Mouse (Mus musculus) erythroblast, embryonic 14.5 days (primary cell): Measurements from ENCODE around the gene Nrxn3. TPM values are rescaled to one million over a fixed set of nuclear protein-coding genes. Genes with fewer than 3 reads are reported as not detected.

ENCODE experiments used
- H3K27me3 ChIP-seq: 2 replicates; pipeline ENCODE4 v1.6.1; 2012; ENCODE audit warnings: inconsistent platforms; ENCODE audit not compliant: control insufficient read depth
- H3K36me3 ChIP-seq: 2 replicates; pipeline ENCODE4 v1.6.1; 2012; ENCODE audit warnings: mild to moderate bottlenecking, inconsistent platforms; ENCODE audit not compliant: control insufficient read depth
- H3K4me1 ChIP-seq: 2 replicates; pipeline ENCODE4 v1.6.1; 2012; ENCODE audit warnings: inconsistent platforms; ENCODE audit not compliant: control insufficient read depth
- H3K4me3 ChIP-seq: replicated peaks from 2 replicates; pipeline ENCODE3; 2012; ENCODE audit warnings: moderate library complexity, mild to moderate bottlenecking, inconsistent platforms
- H3K9me3 ChIP-seq: 2 replicates; pipeline ENCODE4 v1.6.1; 2012; ENCODE audit warnings: low read length, inconsistent platforms, mixed read lengths; ENCODE audit not compliant: control insufficient read depth
- GATA1 ChIP-seq: IDR thresholded peaks from 2 replicates; pipeline ENCODE4 v1.6.1; 2012; ENCODE audit warnings: low read length, inconsistent platforms, mixed read lengths
- TAL1 ChIP-seq: IDR thresholded peaks from 3 replicates; pipeline ENCODE4 v1.6.1; 2012; ENCODE audit warnings: low read length, inconsistent platforms, mixed read lengths
- polyA plus RNA-seq: library from polyadenylated mRNA; stranded (reverse); fragments of >175 nt; gene quantifications from 2 replicates; pipeline ENCODE4 v1.2.3, GENCODE M21; 2012

Gene Nrxn3
- polyA plus RNA-seq, 1 experiment: not detected

DNA sequence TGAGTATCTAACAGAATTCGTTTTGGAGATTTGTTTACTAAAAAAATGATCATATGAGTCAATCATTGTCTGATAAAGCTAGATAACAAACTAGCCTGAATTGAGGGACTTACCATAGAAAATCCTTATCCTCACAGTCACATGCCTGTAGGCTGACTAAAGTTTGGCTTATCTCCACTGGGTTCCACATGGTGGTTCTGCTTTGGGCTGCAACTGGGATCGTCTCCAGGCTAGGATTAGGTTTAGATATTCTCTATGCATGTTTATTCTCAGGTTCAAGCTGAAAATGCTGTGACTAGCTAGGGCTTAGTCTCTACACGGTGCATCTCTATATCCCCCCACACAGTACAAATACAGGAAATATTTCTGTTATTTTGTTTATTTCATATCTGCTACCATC lies 1421.6 kb downstream of the Nrxn3 start:
- no peaks in the 10 kb centered on the region for H3K4me1 ChIP-seq
- 0 out of 2 replicates have a peak, but pooled peaks cover 3% of the 10 kb centered on the region for H3K9me3 ChIP-seq
- H3K36me3 ChIP-seq: no peaks in the 10 kb centered on the region
- TF ChIP-seq GATA1 (no peak), TAL1 (no peak)
- no peaks in the 10 kb centered on the region for H3K27me3 ChIP-seq
- no peak overlapping the region for H3K4me3 ChIP-seq

- H3K4me1 ChIP-seq: no peaks in the 10 kb centered on the region
- TF ChIP-seq TAL1 (no peak), GATA1 (no peak)
These were observed 1435.6 kb downstream of the Nrxn3 start for GRCm38 (mm10) chr12:90158131-90158772.

DNA sequence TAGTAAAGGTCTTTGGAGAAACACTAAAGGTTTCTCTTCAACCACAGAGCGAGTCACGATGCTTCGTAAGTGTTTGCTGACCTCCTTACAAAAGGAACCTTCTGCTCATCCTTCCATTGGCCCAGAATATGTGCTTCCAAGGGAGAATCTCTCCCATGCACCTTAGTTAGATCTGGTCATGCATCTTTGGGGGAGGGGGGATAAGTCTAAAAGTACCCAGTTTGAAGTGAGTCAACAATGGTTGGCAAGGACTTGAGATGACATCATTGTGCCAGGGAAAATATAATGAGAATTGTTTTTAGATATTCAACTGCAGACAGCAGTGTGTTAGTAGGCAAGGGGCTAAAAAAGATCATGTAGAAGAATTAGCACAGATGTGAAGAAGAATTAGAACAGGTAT lies 1437.2 kb downstream of the Nrxn3 start:
- no peak for TF ChIP-seq GATA1
- TF ChIP-seq TAL1: no peak
- H3K4me3 ChIP-seq: no peak overlapping the region
- no peaks in the 10 kb centered on the region for H3K9me3 ChIP-seq
- no peaks in the 10 kb centered on the region for H3K27me3 ChIP-seq
- no peaks in the 10 kb centered on the region for H3K36me3 ChIP-seq
- no peaks in the 10 kb centered on the region for H3K4me1 ChIP-seq

More at GRCm38 (mm10) chr12:90158131-90158772, 1435.6 kb downstream of the Nrxn3 start:
- Histone ChIP-seq H3K4me3 (no peak overlapping the region), H3K36me3 (no peaks in the 10 kb centered on the region), H3K27me3 (no peaks in the 10 kb centered on the region), H3K9me3 (no peaks in the 10 kb centered on the region)

DNA sequence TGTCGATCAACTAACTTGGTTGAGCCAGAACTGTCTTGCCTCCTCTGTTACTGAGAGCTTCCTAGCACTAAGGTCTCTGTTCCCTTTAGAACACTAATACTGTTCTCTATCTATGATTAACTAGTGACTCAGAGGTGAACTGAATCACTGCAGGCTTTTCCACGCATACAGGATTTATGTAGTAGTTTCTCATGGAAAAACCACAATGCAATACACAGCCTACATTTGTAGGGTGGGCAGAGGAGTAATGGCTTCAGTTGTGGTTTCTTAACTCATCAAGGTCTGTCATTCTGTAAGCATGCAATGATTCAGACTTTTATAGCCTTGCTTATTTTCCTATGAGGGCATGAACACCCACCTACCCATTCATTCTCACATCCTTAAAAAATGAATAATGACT lies 1443.4 kb downstream of the Nrxn3 start:
- Histone ChIP-seq H3K4me3 (no peak overlapping the region), H3K27me3 (no peaks in the 10 kb centered on the region), H3K4me1 (no peaks in the 10 kb centered on the region), H3K36me3 (no peaks in the 10 kb centered on the region), H3K9me3 (no peaks in the 10 kb centered on the region; the same call in 1 of the 2 replicates)
- TF ChIP-seq GATA1: no peak
- TF ChIP-seq TAL1: no peak

GRCm38 (mm10) chr12:90181566-90181965 lies 1458.9 kb downstream of the Nrxn3 start:
- Histone ChIP-seq H3K36me3 (no peaks in the 10 kb centered on the region), H3K27me3 (no peaks in the 10 kb centered on the region), H3K9me3 (no peaks in the 10 kb centered on the region), H3K4me3 (no peak overlapping the region), H3K4me1 (no peaks in the 10 kb centered on the region)
- TF ChIP-seq TAL1: no peak
- no peak for TF ChIP-seq GATA1

DNA sequence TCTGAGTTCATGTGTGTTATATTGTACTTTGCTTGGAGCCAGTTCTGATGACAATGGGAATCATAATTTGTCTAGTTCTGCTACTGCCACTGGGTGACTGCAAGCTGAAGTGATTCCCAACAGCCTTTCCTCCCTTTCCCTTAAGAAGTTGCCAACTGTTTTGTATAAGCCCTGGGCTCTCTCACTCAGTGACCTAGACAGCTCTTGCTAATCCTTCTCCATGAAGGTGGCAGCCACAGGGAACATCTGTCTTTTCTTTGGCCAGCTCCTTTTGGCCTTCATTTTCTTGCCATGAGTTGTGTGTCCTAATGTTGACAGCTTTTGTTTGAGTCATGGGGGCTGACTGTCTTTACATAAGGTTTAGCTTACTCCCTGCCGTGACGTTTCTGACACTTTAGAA lies 1460.3 kb downstream of the Nrxn3 start:
- Histone ChIP-seq H3K4me3 (no peak overlapping the region), H3K4me1 (no peaks in the 10 kb centered on the region), H3K9me3 (no peaks in the 10 kb centered on the region), H3K27me3 (no peaks in the 10 kb centered on the region), H3K36me3 (no peaks in the 10 kb centered on the region)
- TF ChIP-seq TAL1 (no peak), GATA1 (no peak)

DNA sequence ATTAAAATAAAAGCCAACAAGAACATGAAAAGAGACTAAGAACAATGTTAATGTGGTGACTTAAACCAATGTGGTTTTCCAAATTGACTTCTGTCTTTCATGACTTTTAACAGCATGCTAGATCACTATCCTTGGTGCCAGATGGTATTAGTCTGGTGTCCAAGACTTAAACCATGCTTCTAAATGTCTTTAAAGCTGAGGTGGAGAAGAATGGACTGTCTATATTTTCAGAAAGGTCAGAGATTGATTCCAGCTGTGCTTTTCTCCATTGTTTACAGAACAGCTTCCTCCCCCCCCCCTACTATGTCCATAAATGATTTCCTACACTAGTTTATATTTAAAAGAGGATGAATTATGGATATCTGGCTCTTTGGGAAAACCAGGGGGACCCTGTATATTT lies 1473.5 kb downstream of the Nrxn3 start:
- no peaks in the 10 kb centered on the region for H3K36me3 ChIP-seq
- no peaks in the 10 kb centered on the region for H3K9me3 ChIP-seq
- no peak for TF ChIP-seq TAL1
- TF ChIP-seq GATA1: no peak
- H3K4me3 ChIP-seq: no peak overlapping the region
- no peaks in the 10 kb centered on the region for H3K4me1 ChIP-seq
- H3K27me3 ChIP-seq: no peaks in the 10 kb centered on the region

- Histone ChIP-seq H3K9me3 (no peaks in the 10 kb centered on the region), H3K36me3 (no peaks in the 10 kb centered on the region), H3K4me1 (no peaks in the 10 kb centered on the region), H3K4me3 (no peak overlapping the region), H3K27me3 (no peaks in the 10 kb centered on the region)
- TF ChIP-seq GATA1 (no peak), TAL1 (no peak)
These were observed 1475.3 kb downstream of the Nrxn3 start for GRCm38 (mm10) chr12:90197994-90198393.

DNA sequence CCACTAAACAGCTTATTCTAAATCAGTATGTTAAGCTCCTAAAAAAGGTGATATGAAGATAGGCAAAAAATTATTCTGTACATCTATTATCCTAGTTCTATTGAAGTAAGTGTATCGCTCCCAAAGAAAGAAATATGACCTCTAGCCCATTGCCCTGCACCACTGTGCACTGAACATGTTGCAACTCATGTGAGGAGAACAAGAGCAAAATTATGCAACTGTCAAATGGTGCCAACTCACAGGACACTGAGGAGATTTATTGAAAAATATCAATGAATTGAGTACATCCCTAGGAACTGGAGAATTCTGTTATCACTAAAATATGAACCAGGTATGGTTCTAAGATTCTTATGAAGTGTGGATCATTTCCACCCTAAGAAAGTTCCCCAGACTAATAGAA lies 1479.8 kb downstream of the Nrxn3 start:
- Histone ChIP-seq H3K36me3 (no peaks in the 10 kb centered on the region), H3K4me3 (no peak overlapping the region), H3K27me3 (no peaks in the 10 kb centered on the region), H3K4me1 (no peaks in the 10 kb centered on the region), H3K9me3 (peaks cover 2% of the 10 kb centered on the region; the same call in 1 of the 2 replicates)
- TF ChIP-seq GATA1 (no peak), TAL1 (no peak)

DNA sequence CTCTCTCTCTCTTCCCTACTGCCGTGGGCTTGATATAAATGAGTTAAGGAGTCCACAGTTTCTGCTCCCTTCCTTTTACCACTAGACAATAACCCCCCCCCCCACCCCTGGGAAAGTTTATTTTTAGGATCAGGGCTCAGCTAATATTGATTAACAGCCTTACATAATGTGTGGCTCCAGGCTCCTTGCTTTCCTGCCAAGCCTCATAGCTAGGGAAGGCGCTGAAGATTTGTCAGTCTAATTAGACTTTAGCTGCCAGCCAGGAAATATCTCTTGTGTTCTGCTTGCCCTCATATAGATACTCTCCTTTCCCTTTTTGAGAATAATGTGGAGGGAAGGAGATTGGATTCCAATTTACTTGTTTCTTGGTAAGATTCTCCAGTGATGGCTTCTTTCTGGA lies 1488.7 kb downstream of the Nrxn3 start:
- Histone ChIP-seq H3K4me3 (no peak overlapping the region), H3K27me3 (no peaks in the 10 kb centered on the region), H3K4me1 (no peaks in the 10 kb centered on the region), H3K36me3 (no peaks in the 10 kb centered on the region), H3K9me3 (no peaks in the 10 kb centered on the region)
- TF ChIP-seq TAL1 (no peak), GATA1 (no peak)
